Mouse (Mus musculus) stomach, postnatal 0 days (tissue): ENCODE data around the gene Fzd1.

Experiments used
- CTCF ChIP-seq: IDR thresholded peaks from 2 replicates; pipeline ENCODE4 v1.5.1; 2016; ENCODE audit warnings: antibody characterized with exemption, low read depth, mild to moderate bottlenecking, moderate library complexity
- EP300 ChIP-seq: optimal IDR thresholded peaks from 2 replicates; pipeline ENCODE3; 2016; ENCODE audit warnings: antibody characterized with exemption

DNA sequence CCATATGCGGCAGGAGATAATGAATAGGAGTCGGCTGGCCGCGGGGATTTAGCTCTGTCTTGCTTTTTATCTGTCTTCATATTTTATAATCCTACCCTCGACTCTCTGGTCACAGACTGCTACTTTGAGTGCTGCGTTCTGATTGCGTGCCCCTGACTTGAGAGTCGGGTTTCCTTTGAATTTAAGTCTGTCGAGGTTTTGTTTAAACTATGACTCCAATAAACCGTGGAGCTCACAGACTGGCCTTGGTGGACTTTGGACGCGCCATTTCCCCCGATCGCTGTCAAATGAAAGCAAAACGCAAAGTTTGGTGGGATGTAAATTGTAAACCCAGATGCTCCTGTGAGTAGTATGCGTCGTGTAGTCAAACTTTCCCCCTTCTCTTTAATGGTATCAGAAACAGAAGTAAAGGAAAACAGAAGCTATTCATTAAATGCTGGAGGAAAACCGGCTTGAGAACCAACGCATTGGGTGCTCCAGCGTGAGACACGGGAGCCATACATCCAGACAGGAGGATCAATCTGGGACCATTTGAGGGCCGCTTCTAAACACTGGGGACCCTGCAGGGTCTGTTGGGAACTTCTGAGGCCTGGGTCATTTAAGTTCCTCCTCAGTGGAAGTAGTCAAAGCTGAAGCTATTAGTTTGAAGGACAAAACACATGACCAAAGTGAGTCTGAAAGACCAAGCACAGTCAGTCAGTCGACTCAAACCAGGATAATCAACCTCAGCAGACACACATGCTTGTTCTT is 671 bp upstream of the Fzd1 start:
- TF ChIP-seq EP300 (no peak), CTCF (no peak)
